Mouse (Mus musculus): Measurements from ENCODE around the gene Elf5.
A peak's percentile ranks its signal among the peaks of the same experiment; 100 is the strongest.

The Elf5 gene

DNA sequence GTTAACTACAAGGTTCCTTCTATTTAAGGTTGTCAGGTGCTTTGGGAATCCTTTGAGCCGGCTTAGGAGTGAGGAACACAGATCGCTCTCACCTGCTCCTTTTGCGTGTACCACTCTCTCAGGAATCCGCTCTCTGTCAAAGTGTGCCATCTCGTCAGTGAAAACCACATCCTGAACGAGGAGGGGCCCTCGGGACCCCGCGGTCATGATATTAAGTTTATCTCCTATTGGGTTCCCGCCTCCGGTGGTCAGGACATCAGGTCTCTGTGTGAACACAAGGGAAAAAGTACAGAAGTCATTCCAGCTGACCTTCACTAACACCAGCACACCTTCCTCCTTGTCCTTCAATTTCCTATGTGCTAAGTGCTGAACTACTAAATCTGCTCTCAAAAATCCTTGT, 65.2 kb downstream of the Elf5 start:
- no peak for ATAC-seq (ENCODE audit: low TSS enrichment)

DNA sequence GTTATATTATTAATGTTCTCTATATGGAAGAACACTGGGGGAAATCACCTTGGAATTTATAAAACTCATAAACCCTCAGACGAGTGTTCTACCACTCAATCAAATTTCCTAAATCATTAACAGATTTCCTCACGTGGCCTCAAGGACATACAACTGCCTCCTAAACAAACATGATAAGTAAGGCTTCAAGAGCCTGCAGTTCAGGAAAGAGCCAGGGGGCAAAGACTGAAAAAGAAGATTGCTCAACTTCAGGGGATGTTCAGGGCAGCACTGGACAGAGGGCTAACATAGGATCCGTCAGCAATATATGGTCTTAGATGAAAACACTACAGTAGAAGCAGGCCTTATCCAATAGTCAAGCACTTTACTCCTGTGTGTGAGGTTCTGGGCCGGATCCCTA, 66.0 kb downstream of the Elf5 start:
- no peak for ATAC-seq (ENCODE audit: low TSS enrichment)

DNA sequence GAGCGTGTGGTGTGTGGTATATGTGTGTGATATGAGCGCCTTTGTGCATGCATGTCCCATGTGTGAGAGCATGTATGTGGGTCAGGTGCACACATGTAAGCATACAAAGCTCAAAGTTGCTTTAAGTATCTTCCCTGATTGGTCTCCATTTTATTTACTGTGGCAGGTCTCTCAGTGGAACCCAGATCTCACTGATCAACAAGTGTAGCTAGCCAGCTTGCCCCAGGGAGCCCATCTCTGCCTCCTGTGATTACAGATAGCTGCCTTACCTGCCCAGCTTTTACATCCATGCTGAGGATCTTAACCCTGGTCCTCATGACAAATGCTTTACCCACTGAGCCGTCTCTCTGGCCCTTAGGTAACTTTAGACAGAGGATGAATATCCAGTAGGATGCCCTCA, 66.8 kb downstream of the Elf5 start:
- no peak for ATAC-seq (ENCODE audit: low TSS enrichment)

DNA sequence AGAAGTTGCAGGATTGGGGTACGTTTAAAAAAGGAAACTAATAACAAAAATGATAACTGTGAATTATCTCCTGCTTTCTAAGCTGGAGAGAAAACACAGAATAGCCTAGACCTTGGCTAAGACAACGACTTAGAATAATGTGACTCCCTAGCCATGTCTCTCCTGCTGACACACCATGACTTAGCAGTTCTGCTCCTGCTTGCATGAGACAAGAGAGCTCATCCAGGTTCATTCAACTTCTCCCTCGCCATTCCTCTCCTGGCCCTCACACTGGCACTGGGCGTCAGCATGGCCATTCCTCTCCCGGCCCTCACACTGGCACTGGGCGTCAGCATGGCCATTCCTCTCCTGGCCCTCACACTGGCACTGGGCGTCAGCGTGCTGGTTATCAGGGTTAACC, 68.8 kb downstream of the Elf5 start:
- no peak for ATAC-seq (ENCODE audit: low TSS enrichment)

DNA sequence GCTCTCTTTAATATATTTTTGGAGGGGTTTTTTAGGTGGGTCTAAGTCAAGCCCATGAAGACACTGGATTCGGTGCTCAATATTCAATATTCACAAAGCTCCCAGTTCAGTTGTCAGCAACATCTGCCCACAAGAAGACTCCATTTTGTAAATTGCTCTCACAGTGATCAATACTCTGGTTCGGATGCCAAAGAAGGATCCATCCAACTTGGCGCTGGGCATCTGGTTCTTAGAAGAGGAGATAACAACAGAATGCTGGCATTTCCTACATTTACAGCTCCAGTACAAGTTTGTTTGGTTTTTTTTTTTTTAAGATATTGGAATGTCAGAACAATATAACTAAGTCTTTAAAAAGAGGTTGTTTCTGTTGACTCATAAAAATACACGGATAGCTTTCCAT, 69.4 kb downstream of the Elf5 start:
- ATAC-seq (ENCODE audit: low TSS enrichment) = no peak

DNA sequence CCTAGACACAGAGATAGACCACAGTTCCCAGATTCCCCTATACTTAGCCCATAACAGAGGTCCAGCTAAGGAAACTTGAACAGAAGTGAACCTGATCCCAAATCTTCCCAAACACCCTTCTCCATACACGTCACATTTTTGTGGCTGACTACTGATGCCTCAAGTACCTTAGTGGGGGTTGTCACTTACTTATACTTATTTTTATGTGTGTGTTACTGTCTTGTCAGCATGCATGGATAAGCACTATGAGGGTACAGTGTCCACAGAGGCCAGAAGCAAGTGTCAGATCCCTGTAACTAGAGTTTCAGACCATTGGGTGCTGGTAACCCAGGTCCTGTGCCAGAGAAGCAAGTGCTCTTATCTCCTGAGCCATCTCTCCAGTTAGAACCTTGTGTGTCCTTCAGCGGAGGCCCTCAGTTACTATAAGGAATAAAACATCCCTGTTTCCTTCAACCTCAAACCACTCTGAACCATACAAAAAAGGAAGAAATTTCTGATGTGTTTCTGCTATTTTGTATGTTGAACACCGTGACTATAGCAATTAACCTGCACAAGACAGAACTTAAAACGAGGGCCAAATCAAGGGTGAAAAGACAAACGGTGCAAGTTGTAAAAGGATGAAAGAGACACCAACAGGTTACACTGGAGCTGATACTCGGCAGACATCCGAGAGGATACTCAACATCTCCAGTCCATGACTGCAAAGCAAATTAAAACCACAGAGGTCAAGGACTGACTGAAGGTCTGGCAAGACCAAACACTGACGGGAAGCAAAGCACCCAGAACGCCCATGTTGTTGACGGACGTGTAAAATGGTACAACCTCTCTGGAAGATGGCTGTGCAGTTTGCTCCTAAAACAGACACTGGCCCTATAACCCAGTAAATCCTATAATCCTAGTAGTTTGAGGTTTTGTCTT, 70.1 kb downstream of the Elf5 start:
- no peak for ATAC-seq (ENCODE audit: low TSS enrichment)

DNA sequence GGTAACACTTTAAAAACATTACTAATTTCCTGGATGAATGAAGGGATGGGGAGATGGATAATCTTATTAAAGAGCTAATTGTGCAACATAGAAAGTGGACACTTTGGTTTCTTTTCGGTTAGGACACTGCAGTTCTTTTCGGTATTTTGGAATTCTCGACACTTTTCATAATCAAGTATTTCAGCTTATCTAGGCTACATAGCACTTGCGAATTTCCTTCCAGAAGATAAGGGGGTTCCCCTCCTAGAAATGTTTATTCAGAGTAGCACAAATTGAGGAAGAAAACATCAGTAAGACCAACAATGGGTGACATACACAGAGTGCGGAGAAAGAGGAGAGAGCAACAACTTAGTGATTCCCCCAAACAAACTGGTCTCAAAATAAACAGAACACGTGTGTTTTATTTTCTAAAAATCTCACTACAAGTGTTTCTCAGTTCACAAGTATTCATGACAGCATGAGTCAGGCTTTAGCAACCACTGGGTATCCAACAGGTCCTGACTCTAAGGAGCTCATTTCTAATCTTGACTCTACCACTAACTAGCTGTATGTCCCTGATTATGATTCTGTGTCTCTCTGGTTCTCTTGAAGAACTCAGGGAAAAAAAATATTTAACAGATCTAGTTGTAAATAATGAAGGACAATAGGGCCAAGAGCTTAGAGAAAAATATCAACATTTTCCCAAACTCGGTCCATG, 71.9 kb downstream of the Elf5 start:
- ATAC-seq (ENCODE audit: low TSS enrichment) = no peak

DNA sequence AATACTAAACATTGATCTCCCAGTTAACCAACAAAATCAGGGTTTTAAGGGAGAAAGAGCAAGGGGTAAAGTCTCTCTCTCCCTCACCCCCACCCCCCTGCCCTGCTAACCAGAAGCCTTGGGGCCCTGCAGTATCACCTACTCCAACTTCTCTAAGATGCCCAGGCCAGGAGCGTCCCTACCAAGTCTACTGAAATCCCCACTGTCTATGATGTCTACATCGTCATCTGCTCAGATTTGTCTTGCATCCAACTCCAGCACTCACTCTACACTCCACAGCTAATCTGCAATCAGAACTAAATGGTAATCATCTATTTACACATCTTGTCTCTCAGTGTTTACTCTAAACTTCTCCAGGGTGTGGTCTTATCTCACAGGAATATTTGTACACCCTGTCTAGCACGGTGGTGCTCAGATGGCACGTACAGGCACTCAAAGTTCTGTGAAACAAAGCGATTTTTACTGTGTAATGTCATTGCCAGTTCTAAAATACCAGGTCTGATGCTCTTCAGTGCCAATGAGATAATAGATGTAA, 72.6 kb downstream of the Elf5 start:
- ATAC-seq (ENCODE audit: low TSS enrichment) = no peak

DNA sequence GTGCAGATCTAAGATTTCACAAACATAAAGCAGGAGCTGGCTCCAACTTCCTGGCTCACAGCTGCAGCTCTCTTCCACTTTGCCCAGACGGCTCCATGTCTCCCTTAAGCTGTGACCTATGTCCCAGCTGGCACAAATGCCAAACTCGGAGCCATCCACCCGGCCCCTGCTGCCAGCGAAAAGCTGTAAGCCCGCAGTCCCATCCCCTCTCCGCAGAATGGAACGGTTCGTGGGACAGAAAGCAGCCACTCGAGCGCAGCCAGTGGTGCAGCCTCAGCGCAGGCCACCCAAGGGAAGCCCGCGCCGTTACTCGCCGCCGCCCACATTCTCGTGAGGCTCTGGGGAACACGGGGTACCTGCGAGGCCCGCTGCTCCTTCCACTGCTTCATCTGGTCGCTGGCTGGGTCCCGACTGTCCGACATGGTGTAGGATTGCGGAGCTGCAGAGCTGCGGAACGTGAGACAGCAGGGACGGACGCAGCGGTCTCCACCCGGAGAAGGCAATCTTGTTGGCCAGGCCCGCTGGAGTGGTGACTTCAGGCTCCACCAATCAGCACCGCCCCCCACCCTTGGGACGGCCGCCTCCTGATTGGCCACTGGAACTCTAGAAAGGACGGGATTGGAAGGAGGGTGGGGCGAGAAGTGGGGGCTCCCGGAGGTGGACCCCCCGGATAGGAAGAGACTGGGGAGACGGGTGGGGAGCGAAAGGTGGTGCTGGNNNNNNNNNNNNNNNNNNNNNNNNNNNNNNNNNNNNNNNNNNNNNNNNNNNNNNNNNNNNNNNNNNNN, 73.3 kb downstream of the Elf5 start, which contains the start of gene Cat:
Gene Cat (minus strand): TSS at position 544 of the 785 bp plus-strand sequence.
- peak; percentile 99 for ATAC-seq (ENCODE audit: low TSS enrichment)

DNA sequence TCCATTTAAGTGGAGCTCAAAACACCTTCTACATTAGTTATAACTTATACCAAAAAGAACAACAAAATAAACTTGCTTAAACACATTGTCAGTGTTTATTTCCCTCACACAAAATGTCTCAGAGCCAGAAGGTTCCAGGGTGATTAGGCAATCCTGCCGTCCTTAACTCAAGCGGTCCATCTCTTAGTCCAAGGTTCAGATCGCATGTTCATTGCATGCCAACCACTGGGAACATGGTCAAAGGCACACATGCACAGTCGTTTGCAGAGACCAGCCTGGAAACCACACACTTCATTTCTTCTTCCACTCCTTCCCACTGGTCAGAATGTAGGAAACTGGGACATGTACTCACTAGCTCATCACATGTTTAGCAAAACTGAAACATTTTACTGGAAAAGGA, 81.0 kb downstream of the Elf5 start:
- no peak for ATAC-seq (ENCODE audit: low TSS enrichment)

DNA sequence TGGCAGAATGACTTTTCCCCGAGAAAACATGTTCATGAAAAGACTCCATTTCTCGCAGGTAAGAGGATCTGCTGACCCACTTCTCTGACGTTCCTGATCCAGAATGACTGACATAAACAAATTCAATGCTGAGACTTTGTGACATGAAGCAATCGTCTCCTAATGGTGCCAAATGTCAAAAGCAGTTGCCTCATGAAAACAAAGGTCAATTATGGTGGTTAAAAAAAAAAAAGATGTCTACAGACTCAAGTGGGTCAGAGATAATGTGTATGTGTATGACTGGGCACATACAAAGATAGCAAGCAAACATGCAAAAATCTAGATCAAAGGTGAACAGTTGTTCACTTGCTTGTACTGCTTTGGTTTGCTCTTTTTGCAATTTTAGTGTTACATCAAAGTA, 82.3 kb downstream of the Elf5 start:
- ATAC-seq (ENCODE audit: low TSS enrichment) = no peak

DNA sequence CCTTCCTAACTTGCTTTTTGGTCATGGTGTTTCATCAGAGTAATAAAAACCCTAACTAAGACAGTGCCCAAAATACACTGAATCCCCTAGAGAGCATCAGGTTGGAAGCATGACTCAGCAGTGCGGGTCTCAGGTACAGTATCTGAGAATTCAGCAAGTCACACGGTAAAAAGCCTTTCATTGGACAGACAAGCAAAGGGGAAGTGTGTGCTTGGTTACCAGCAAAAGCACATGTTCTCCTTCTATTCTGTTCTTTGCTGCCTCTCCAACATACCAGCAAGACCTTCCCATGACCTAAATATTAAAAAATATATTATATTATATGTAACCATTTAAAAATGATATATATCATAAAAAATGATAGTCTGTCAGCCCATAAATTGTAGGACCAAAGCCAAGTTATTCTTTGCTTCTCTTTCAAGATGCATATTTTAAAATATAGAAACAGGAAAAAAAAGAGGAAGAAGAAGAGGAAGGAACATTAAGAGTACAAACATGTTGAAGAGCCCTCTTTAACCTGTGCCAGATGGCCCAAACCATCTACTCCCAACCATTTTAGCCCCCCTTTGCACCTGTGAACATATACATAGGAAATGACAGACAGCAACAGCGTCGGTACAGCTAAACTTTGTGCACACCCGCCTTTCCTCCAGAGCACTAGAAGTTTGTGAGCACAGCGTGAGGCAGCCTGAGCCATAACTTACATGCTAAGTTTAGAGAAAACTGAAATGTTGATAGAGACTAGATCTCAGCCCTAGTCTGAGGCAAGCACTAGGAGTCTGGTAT, 84.3 kb downstream of the Elf5 start:
- ATAC-seq (ENCODE audit: low TSS enrichment) = no peak

Measured in frontal cortex, adult (tissue).